Mouse (Mus musculus): ENCODE measurements around the gene Cyp2b10. TPM values are rescaled to one million over a fixed set of nuclear protein-coding genes. Genes with fewer than 3 reads are reported as not detected.
"Not testable (repeated sequence)": the region's sequence is repeated elsewhere in the genome, so short reads cannot be mapped to it uniquely, and the experiment has no call there.

The Cyp2b10 gene
- total and polyA plus RNA-seq, 2 experiments = 78.3 to 95.3 TPM

- 22% methylated on average over 2 of the region's 2 CpGs for WGBS
- Histone ChIP-seq H3K79me2 (ENCODE audit: control insufficient read depth, insufficient read depth, low read length) (no peaks in the 10 kb centered on the region), H3K27me3 (ENCODE audit: control insufficient read depth, insufficient read depth, low read length) (no peaks in the 10 kb centered on the region), H3K27ac (replicated peaks; ENCODE audit: insufficient read depth, low read depth, low read length) (no peak overlapping the region), H3K4me3 (ENCODE audit: insufficient read depth, low read depth, low read length) (no peak overlapping the region), H3K9ac (ENCODE audit: low read depth, low read length) (no peak overlapping the region), H3K36me3 (ENCODE audit: control insufficient read depth, insufficient read depth, low read length) (no peaks in the 10 kb centered on the region), H3K4me1 (ENCODE audit: control insufficient read depth, insufficient read depth, low read length) (no peaks in the 10 kb centered on the region)
- DNase-seq (ENCODE audit: extremely low read depth, low read depth, low spot score) = peak; percentile 39
- TF ChIP-seq CTCF (IDR thresholded peaks at IDR 0.05; ENCODE audit: low read depth, low read length) = no peak
- TF ChIP-seq POLR2A (IDR thresholded peaks at IDR 0.05; ENCODE audit: extremely low read depth, insufficient read depth, low read length) = no peak
Observed at GRCm38 (mm10) chr7:25862365-25862764, 35.1 kb upstream of the Cyp2b10 start.

GRCm38 (mm10) chr7:25863756-25864155, 33.7 kb upstream of the Cyp2b10 start:
- TF ChIP-seq POLR2A (IDR thresholded peaks at IDR 0.05; ENCODE audit: extremely low read depth, insufficient read depth, low read length) = no peak
- TF ChIP-seq CTCF (IDR thresholded peaks at IDR 0.05; ENCODE audit: low read depth, low read length) = no peak
- Histone ChIP-seq H3K27ac (replicated peaks; ENCODE audit: insufficient read depth, low read depth, low read length) (no peak overlapping the region), H3K4me3 (ENCODE audit: insufficient read depth, low read depth, low read length) (no peak overlapping the region), H3K79me2 (ENCODE audit: control insufficient read depth, insufficient read depth, low read length) (no peaks in the 10 kb centered on the region), H3K27me3 (ENCODE audit: control insufficient read depth, insufficient read depth, low read length) (peaks cover 6% of the 10 kb centered on the region; the same call in 1 of the 2 replicates), H3K9ac (ENCODE audit: low read depth, low read length) (no peak overlapping the region), H3K36me3 (ENCODE audit: control insufficient read depth, insufficient read depth, low read length) (no peaks in the 10 kb centered on the region), H3K4me1 (ENCODE audit: control insufficient read depth, insufficient read depth, low read length) (no peaks in the 10 kb centered on the region)
- WGBS = 38% methylated on average over 3 of the region's 3 CpGs
- DNase-seq (ENCODE audit: extremely low read depth, low read depth, low spot score) = peak; percentile 80

- WGBS = 81% methylated on average over 5 of the region's 5 CpGs
- H3K4me3 ChIP-seq (ENCODE audit: insufficient read depth, low read depth, low read length) = no peak overlapping the region
Observed at GRCm38 (mm10) chr7:25864861-25865260, 32.6 kb upstream of the Cyp2b10 start.

GRCm38 (mm10) chr7:25869789-25870188, 27.6 kb upstream of the Cyp2b10 start:
- Histone ChIP-seq H3K27me3 (ENCODE audit: control insufficient read depth, insufficient read depth, low read length) (peaks cover 6% of the 10 kb centered on the region; the same call in 1 of the 2 replicates), H3K4me3 (ENCODE audit: insufficient read depth, low read depth, low read length) (no peak overlapping the region), H3K79me2 (ENCODE audit: control insufficient read depth, insufficient read depth, low read length) (no peaks in the 10 kb centered on the region), H3K27ac (replicated peaks; ENCODE audit: insufficient read depth, low read depth, low read length) (no peak overlapping the region), H3K36me3 (ENCODE audit: control insufficient read depth, insufficient read depth, low read length) (no peaks in the 10 kb centered on the region), H3K4me1 (ENCODE audit: control insufficient read depth, insufficient read depth, low read length) (no peaks in the 10 kb centered on the region), H3K9ac (ENCODE audit: low read depth, low read length) (no peak overlapping the region)
- TF ChIP-seq CTCF (IDR thresholded peaks at IDR 0.05; ENCODE audit: low read depth, low read length) (peak; percentile 43), POLR2A (IDR thresholded peaks at IDR 0.05; ENCODE audit: extremely low read depth, insufficient read depth, low read length) (no peak)
- DNase-seq (ENCODE audit: extremely low read depth, low read depth, low spot score) = no peak
- WGBS = 48% methylated on average over 2 of the region's 2 CpGs

More at GRCm38 (mm10) chr7:25864861-25865260, 32.6 kb upstream of the Cyp2b10 start:
- no peak overlapping the region for H3K9ac ChIP-seq (ENCODE audit: low read depth, low read length)
- TF ChIP-seq CTCF (IDR thresholded peaks at IDR 0.05; ENCODE audit: low read depth, low read length) (no peak), POLR2A (IDR thresholded peaks at IDR 0.05; ENCODE audit: extremely low read depth, insufficient read depth, low read length) (no peak)
- H3K4me1 ChIP-seq (ENCODE audit: control insufficient read depth, insufficient read depth, low read length) = no peaks in the 10 kb centered on the region
- H3K27me3 ChIP-seq (ENCODE audit: control insufficient read depth, insufficient read depth, low read length) = peaks cover 6% of the 10 kb centered on the region; the same call in 1 of the 2 replicates
- H3K27ac ChIP-seq (replicated peaks; ENCODE audit: insufficient read depth, low read depth, low read length) = no peak overlapping the region
- H3K36me3 ChIP-seq (ENCODE audit: control insufficient read depth, insufficient read depth, low read length) = no peaks in the 10 kb centered on the region
- H3K79me2 ChIP-seq (ENCODE audit: control insufficient read depth, insufficient read depth, low read length) = no peaks in the 10 kb centered on the region
- no peak for DNase-seq (ENCODE audit: extremely low read depth, low read depth, low spot score)

GRCm38 (mm10) chr7:25872624-25873023, 24.8 kb upstream of the Cyp2b10 start:
- H3K27me3 ChIP-seq (ENCODE audit: control insufficient read depth, insufficient read depth, low read length) = peaks cover 6% of the 10 kb centered on the region; the same call in 1 of the 2 replicates
- DNase-seq (ENCODE audit: extremely low read depth, low read depth, low spot score) = no peak
- H3K27ac ChIP-seq (replicated peaks; ENCODE audit: insufficient read depth, low read depth, low read length) = no peak overlapping the region
- no peaks in the 10 kb centered on the region for H3K4me1 ChIP-seq (ENCODE audit: control insufficient read depth, insufficient read depth, low read length)
- no peaks in the 10 kb centered on the region for H3K36me3 ChIP-seq (ENCODE audit: control insufficient read depth, insufficient read depth, low read length)
- no peak overlapping the region for H3K4me3 ChIP-seq (ENCODE audit: insufficient read depth, low read depth, low read length)
- H3K9ac ChIP-seq (ENCODE audit: low read depth, low read length) = no peak overlapping the region
- no peak for TF ChIP-seq POLR2A (IDR thresholded peaks at IDR 0.05; ENCODE audit: extremely low read depth, insufficient read depth, low read length)
- no peak for TF ChIP-seq CTCF (IDR thresholded peaks at IDR 0.05; ENCODE audit: low read depth, low read length)
- no peaks in the 10 kb centered on the region for H3K79me2 ChIP-seq (ENCODE audit: control insufficient read depth, insufficient read depth, low read length)

- TF ChIP-seq CTCF (IDR thresholded peaks at IDR 0.05; ENCODE audit: low read depth, low read length) = no peak
- TF ChIP-seq POLR2A (IDR thresholded peaks at IDR 0.05; ENCODE audit: extremely low read depth, insufficient read depth, low read length) = no peak
- H3K4me1 ChIP-seq (ENCODE audit: control insufficient read depth, insufficient read depth, low read length) = no peaks in the 10 kb centered on the region
- 81% methylated on average over 6 of the region's 6 CpGs for WGBS
- H3K79me2 ChIP-seq (ENCODE audit: control insufficient read depth, insufficient read depth, low read length) = no peaks in the 10 kb centered on the region
- H3K27me3 ChIP-seq (ENCODE audit: control insufficient read depth, insufficient read depth, low read length) = no peaks in the 10 kb centered on the region; the same call in 1 of the 2 replicates
- no peak overlapping the region for H3K27ac ChIP-seq (replicated peaks; ENCODE audit: insufficient read depth, low read depth, low read length)
- H3K36me3 ChIP-seq (ENCODE audit: control insufficient read depth, insufficient read depth, low read length) = no peaks in the 10 kb centered on the region
- no peak for DNase-seq (ENCODE audit: extremely low read depth, low read depth, low spot score)
- H3K9ac ChIP-seq (ENCODE audit: low read depth, low read length) = no peak overlapping the region
- no peak overlapping the region for H3K4me3 ChIP-seq (ENCODE audit: insufficient read depth, low read depth, low read length)
Observed at GRCm38 (mm10) chr7:25878735-25879134, 18.7 kb upstream of the Cyp2b10 start.

GRCm38 (mm10) chr7:25880721-25881120, 16.7 kb upstream of the Cyp2b10 start:
- 30% methylated on average over 7 of the region's 7 CpGs for WGBS
- DNase-seq (ENCODE audit: extremely low read depth, low read depth, low spot score); H3K27me3 ChIP-seq (ENCODE audit: control insufficient read depth, insufficient read depth, low read length); H3K79me2 ChIP-seq (ENCODE audit: control insufficient read depth, insufficient read depth, low read length); H3K36me3 ChIP-seq (ENCODE audit: control insufficient read depth, insufficient read depth, low read length); H3K9ac ChIP-seq (ENCODE audit: low read depth, low read length); H3K4me1 ChIP-seq (ENCODE audit: control insufficient read depth, insufficient read depth, low read length); H3K27ac ChIP-seq (replicated peaks; ENCODE audit: insufficient read depth, low read depth, low read length); H3K4me3 ChIP-seq (ENCODE audit: insufficient read depth, low read depth, low read length): not testable (repeated sequence)

Measured in liver, adult 2 months (tissue).